Mouse (Mus musculus) urinary bladder, adult 2 months (tissue): ENCODE data around the gene Arhgef17. TPM values are rescaled to one million over a fixed set of nuclear protein-coding genes. Genes with fewer than 3 reads are reported as not detected.

Experiments used
- DNase-seq: peaks from one replicate; pipeline ENCODE4 v3.0.0; 2022; ENCODE audit warnings: low spot score
- polyA plus RNA-seq: library from polyadenylated mRNA; depleted of rRNA; stranded (reverse); fragments of >200 nt; gene quantifications from 2 replicates; pipeline ENCODE4 v1.2.3, GENCODE M21; 2012

Arhgef17 gene
- polyA plus RNA-seq, 1 experiment: 17.1 TPM

DNA sequence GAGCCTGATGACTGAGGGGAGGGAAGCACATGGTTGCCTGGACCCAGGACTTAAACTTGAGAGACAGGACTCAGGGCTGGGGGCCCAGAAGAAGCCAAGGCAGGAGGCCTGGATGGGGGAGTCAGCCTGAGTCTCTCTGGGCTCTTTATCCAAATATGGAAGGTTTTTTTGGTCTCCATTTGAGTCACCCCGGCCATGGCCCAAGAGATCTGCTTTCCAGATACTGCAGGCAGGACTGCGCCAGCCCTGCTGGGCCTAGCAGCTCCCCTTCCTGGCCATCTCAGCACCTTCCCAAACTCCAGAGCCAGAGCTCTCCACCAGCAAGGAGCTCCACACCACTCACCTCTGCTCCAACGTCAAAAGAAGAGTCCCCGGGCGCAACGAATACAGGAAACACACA is 15.4 kb downstream of the Arhgef17 start:
- DNase-seq: no peak

DNA sequence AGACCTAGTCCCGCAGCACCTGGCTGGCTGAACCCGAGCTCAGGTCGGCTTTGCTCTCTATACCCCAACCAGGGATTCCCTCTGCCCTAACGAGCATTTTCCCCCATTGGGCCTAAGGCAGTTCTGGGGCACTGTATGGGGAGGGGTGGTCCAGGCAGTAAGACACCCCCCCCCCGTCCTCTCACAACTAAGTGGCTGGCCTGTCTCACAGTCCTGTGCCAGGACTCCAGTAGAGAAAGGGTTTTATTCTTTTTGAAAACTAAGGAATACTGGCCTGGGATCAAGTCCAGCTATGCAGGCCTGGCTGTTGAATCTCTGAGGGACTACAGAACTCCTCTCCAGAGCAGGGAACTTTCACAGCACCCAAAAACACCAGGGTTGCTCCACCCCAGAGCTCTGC is 16.7 kb downstream of the Arhgef17 start:
- DNase-seq: no peak

DNA sequence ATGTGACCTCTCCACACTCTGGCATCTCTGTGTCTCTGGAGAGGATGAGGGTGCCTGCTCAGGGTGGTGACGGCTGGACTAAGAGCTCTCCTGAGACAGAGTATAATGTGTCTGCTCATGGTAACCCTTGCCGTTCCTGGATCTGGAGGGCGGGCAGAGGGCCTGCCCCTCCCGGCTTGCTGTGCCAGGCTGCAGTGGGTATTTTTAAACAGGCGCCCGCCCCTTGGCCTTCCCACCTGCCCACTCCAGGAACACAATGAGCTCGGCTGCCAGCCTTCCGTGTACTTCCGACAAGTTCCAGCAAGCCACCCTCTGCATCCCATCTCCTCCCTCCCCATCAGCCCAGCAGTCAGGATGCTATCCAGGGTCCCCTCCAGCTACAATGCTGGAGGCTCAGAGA is 20.1 kb downstream of the Arhgef17 start:
- no peak for DNase-seq

DNA sequence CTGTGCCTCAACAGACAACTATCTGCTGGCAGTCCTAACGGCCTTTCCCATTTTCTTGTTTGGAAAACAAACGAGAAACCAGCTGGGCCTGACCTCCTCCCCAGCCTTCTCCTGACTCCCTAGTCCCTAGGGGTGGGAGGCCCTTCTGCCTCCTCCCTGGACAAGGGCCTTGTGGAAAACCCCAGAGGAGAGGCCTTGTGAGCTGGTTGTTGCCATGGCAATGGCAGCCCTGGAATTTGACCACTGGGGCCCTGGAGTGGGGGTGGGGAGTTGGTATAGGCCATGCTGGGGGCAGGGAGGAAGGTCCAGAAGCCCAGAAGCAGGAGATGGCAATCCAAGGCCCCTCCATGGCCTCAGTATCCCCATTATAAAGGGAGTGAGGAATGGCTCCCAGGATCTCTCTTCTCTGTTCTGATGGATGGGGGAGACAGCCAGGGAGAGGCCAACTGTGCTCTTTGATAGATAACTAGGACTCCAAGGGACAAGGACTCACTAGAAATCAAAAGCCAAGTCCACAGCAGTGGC is 20.6 kb downstream of the Arhgef17 start:
- no peak for DNase-seq

DNA sequence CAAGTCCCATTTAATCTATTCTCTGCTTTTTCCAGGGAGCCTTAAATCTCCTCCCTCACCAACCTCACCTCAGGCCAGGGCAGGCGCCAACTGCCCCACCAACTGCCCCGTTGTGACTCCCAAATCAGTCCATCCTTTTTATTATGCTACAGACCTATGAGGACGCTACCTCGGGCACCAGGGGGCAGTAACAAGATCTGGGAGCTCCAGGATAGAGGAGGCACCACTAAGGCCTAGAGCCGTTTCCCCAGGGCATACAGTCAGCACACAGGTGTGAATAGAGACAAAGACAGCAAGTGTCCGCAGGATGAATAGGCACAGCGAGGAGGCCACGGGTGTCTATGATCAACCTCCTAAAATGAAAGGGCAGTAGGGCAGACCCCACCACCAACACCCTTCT is 23.3 kb downstream of the Arhgef17 start:
- DNase-seq: no peak

DNA sequence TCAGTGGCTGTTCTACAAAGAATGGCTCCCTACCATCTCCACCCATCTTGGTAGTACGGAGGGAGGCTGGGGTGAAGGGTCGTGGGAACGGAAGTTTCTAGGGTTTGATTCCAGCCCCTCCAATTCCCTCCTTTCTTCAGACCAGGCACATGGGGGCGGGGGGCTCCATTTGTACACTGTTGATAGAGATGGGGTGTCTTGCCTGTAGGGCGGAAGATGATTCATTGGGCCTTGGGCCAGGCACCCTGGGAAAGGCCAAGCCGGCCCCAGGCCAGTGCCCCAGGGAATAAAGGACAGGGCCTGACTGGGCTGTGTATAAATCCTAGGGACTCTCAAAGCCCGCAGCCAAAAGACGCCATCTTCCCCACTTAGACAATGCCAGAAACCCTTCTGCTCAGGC is 23.8 kb downstream of the Arhgef17 start:
- no peak for DNase-seq

DNA sequence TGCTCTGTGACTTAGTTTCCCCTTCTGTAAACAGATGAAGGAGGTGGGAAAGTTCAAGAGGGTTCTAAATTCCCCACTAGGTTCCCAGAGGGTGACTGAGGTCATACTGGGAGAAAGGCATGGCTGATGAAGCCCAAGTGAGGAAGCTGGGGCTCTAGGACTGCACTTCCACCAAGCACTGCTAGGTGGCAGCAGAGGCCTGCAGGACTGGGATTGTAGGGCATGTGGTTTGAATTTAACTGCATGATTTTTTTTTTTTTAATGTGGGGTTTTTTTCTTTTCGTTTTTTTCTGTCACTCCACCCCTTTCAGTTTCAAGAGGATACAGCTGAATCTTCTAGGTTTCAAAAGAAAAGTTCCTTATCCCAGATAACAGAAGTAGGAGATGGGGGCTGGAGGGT is 24.7 kb downstream of the Arhgef17 start:
- no peak for DNase-seq

DNA sequence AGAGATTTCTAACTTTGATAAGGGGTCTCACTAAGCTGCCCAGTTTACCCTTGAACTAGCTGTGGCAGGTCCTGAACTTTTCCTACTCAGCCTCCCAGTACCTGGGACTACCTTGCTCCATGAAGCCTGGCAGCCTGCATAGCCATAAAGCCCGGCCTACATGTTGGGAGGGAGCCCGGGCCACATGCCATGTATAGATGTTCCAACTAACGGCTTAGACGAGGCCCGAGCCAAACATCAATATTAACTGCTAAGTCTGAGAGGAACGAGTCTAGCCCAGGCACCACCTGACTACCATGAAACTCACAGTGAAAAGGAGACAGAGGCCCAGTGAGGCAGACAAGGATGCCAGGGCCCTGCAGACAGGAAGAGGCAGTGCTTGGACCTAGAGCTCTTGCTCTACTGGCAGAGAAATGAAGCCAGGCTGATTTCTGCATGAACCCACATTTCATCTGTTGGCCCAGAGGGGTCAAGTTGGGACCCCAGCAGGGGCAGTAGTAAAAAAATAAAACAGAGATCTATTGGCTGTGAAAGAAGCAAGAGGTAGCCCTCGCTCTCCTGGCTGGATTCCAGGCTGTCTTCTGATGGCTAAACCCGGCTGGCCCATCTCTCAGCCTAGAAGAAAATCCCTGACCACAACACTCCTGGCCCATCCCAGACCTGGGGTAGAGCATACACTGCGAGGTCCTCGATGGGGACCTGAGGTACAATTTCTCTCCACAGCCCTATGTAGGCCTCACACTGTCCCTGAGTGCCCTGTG is 25.7 kb downstream of the Arhgef17 start:
- DNase-seq: no peak

DNA sequence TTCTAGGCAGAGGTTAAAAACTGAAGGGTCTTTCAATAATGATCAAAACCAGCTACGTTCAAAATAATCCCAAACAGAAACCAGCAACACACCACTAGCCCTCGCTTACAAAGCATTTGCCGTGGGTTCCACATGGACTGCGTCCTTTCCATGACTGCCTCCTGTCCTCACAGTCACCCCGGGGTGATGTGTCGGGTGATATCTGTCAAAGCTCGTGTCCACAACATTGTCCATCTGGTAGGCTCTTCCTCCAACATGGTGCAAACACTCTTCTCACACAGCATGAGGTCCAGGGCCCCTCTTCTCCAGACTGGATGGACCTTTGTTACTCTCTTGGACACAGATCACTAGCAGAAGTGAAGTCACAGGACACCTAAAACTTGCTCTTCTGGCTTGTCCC is 26.9 kb downstream of the Arhgef17 start:
- no peak for DNase-seq

DNA sequence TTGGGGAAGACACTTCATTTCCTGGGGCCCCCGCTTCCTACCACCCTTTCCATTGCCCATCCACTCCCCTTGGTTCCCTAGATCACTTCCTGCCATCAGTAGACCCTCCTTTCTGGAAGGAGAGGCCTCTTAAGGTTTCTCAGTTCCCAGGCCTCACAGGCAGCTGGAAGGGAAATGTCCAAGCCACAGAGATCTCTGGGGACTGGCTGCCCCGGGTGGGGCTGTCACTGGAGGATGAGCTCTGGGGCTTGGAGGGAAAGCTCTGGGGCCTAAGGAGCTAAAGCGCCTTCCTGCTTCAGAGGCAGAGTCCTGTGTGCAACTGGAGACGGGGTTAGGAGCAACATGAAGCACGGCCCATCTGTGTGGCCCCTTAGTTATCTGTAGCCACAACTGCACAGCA is 27.3 kb downstream of the Arhgef17 start:
- no peak for DNase-seq

DNA sequence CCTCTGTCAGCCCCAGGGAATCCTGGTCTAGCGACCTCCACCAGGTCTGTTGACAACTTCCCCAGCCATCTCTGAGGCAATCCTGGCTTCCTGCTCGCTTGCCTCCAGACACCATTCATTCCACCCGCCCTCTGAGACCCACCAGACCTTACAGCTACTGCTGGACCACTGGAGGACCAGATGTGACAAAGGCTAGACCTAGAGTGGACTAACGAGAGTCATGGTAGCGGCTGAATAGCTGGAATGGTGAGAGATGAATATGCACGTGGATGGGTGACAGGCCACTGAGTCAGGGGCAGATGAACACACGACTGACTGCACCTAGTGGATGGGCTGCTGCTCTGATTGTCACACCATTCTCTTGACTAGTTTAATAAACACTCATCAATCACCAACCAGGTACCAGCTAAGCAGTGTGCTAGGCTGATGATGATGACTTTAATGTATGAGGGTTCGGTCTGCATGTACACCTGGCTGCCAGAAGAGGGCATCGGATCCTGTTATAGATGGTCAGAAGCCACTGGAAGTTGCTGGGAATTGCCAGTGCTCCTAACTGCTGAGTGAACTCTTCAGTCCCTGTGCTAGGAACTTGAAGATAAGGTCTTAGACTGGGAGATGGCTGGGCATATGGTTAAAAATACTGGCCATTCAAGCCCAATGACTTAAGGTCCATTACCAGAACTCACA is 29.3 kb downstream of the Arhgef17 start:
- no peak for DNase-seq

DNA sequence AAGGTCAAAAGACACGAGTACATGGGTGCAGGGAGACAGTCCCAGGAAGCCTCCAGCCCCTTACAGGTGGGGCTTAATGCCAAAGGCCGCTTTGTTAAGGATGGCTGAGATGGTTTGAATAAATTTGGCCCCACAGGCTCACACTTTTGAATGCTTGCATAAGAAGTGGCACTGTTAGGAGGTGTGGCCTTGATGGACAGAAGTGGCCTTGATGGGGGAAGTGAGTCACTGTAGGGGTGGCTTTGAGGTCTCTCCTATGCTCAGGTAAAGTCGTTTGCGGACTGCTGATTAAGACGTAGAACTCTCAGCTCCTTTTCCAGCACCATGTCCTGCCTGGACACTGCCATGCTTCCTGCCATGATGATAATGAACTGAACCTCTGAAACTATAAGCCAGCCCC is 34.1 kb downstream of the Arhgef17 start:
- DNase-seq: no peak

DNA sequence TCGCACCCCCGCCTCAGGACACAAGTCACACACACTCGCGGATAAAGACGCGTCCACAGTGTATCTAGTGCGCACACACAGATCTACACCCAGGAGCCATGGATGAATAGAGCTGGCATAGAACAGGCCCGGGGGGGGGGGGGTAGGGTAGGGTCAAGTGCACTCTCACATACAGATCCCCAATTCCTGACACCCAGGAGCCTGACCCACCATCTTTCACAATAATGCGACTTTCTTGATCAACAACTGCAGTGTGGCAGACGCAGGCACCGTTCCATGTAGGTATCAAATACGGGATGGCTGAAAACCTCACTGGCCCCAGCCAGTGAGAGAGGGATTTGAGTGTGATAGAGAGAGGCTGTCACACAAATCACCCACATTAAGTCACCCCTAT is 37.1 kb downstream of the Arhgef17 start:
- no peak for DNase-seq

DNA sequence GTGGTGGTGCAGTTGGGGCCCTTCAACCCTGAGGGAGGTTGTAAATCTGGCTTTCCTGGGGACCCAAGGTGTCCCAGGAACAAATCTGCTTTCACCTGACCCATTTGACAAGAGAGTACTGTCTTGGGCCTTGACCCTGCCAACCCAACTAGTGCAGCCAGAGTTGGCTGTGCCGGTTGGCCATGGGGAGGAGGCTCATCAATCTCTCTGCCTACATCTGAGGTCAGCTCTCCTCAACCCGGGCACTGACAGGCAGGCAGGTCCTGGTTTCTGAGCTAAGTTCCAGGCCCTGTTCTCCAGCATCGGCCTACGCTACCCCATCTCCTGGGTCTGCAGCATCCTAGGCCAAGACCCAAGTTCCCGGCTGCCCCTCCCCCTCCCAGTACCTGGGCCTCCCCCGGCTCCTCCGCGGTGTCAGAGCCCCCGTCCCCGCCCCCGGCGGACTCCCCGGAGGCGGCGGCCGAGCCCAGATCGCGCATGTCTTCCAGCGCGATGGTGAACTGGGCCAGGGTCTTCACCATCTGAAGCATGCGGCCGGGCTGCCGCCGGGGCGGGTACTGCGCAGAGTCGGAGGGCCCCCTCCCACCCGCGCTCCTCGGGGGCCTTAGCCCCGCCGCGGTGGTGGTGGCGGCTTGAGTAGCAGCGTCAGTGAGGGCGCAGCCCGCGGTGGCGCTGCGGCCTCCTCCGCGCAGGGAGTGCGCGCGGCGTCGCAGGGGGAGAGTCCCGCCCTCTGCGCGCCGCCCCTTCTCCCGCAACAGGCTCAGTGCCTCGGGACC is 37.7 kb downstream of the Arhgef17 start:
- DNase-seq: no peak

DNA sequence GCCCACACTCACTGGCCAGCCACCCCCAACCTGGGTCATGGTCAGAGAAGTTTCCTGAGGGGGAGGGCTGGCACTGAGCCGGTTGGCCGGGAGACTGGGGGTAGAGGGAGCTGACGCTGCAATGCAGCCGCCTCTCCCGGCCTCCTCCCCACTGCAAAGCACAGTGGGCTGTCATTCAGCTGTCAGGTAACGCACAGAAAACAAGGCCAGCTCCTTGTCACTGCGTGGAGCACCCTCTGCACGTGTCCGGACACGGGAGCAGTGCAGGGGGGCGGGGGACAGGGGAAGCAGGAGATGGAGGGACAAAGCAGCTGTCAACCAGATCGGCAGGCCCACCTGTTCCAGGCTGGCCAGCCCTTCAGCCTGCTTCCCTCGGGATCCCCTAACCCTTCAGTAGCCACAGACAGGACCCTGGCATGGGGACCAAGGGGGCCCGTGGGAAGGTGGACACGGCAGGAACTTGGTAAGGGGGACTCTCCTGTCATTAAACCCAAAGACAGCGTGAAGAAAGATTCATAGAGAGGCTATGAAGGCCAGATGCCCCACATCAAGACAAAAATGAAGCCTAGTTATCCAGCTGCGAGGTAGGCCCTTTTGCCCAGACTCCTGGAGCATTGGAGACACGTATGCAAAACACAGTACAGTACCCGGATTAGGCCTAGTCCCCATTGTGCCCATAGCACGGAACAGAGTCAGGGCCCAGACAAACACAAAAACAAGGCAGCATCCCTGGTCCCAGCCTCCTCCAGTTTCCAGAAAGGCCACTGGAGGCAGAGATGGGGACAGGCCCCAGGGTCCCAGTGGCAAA is 38.5 kb downstream of the Arhgef17 start:
- DNase-seq: no peak

DNA sequence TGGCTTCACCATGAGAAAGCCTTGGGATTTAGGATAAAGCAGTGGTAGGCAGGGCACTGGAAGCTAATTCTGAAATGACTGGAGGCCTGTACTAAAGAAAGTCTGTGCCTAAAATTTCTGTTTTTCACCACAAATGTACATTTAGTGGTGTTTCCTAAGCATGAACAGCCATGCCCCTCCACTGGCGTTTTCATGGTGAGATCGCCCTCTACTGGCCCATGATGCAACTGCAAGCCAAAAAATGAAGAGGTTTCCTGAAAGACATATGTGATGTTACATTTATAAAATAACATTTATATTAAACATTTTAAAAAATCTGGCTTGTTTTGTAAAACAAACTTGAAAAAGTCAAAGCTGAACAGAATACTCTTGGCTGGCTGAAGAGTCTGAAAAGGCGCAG is 45.4 kb downstream of the Arhgef17 start:
- DNase-seq: no peak

DNA sequence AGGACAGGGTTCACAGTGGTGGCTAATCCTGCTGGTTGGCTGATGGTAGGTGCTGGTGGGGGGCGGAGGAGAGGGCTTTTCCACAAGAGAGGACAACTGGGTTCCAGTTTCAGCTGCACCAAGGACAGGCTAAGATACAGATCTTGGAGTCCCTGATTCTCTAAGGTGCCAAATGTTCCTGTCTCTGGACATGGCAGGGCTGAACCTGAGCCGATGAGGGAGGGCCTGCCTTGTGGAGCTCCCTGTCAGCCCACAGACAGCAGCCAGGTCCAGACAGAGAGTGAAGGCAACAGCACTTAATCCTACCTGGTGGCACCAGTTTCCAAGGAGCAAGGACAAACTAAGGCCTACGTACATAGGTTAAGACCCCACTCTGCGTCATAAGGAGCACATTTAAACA is 47.4 kb downstream of the Arhgef17 start:
- no peak for DNase-seq

DNA sequence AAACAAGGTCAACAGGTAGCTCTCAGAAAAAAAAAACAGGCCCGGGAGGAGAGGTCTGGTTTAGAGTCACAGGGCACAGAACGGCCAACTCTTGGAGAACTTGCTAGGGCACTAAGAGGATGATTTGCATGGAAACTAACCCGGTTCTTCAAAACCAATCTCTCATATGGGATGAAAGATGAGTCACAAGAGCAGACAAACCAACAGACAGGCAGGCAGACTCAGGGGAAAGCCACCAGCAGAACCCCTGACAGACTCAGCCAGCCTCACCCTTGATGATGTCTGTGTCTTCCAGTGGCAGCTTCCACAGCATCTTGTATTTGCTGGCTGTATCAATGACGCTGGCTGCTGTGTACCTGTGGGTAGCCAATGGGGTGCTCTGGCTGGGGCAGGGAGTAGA is 50.0 kb downstream of the Arhgef17 start:
- no peak for DNase-seq

DNA sequence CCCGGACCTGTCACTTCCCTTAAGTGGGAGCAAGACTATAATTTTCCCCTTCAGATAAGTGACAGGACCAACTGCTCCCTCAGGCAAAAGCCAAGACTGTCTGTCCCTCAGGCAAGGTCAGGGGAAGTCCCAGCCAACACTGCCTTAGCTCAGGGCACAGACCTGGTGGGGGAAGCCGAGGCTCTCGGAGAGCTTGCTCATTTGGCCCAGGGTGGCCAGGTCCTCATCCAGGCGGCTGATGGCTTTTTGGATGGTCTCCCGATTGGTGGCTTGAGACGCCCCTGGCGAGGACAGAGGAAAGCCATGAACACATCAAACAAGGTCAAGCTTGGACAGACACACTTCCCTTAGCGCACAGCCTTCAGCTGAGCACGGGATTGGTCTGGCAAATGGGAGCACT is 50.4 kb downstream of the Arhgef17 start:
- DNase-seq: no peak

DNA sequence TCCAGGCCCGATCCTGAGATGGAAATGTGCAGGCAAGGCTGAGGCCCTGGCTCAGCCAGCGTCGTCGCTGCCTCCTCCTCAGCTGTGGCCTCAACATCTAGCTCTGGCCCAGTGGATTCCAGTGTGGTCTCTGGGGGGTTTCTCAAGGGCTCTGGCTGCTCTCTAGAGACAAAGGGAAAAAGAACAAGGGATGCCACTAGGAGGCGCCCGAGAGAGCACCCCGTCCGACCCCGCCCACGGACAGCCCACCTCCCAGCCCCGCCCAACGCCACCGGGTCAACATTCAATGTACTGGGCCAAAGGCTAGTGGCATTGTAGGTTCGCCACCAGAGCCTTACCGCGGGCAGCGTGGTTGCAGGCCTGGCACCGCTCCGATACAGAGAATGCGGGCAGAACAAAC is 52.3 kb downstream of the Arhgef17 start:
- peak; percentile 50 for DNase-seq

DNA sequence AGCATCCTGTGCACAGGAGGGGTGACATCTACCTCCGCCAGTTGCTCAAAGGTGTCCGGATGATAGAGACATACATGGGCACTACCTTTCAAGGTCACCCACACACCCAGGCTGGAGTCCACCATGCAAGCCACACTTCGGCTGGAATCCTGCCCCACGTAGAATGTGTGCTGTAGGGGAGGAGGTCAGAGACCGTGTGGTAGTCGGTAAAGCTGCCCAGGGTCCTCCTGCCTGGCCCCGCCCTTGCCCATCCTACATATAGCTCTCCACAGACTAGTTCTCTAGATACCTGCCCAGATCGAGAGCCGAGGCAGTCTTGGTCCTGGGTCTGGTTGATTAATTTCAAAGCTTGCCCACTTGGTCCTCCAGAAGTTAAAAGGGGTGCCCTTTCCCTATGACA is 55.1 kb downstream of the Arhgef17 start:
- DNase-seq: no peak

DNA sequence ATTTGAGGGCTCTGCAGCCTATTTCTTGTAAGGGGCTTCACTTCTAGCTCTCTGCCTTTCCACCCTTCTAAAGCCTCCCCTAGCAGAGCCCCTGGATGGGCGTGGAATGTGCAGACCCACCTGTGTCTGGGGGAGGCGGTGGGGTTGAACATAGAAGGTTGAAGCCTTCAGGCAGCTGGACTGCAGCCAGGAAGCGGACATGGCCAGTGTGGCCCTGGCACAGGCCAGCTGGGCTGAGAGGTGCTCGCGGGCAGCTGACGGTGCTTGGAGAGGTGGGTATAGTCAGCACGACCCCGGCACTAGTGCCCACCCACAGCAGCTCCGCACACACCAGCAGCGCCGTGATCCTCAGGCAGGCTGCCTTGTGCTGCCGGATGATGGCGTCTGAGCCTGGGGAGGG is 55.6 kb downstream of the Arhgef17 start:
- DNase-seq: no peak
